Mouse (Mus musculus) retina, postnatal 1 day (tissue): ENCODE results near the gene Dennd1b.

Source experiments
- DNase-seq: peaks from one replicate; pipeline ENCODE4 v3.0.0-alpha.2; 2012

Gene Dennd1b

GRCm38 (mm10) chr1:139203026-139203425, 239.8 kb downstream of the Dennd1b start:
- DNase-seq: no peak

DNA sequence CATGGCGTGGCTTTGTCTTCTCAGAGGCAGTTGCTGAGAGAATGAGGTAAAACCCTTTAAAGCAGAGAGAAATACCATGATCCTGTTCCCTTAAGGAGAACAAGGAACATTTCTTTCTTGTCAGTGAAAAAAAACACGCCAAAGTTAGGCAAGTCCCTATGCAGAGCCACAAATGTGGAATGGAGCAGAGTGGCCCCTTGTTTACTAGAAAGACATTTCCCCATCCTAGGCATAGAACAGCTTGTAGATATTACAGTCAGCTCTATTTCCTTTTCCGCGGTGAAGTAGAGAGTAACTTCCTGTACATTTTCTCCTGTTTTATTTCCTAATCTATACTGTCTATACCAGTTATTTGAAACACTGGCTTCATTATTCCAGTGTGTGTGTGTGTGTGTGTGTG, 243.0 kb downstream of the Dennd1b start:
- no peak for DNase-seq

- peak; percentile 9 for DNase-seq
Measured at GRCm38 (mm10) chr1:139209796-139210195, 246.6 kb downstream of the Dennd1b start.

DNA sequence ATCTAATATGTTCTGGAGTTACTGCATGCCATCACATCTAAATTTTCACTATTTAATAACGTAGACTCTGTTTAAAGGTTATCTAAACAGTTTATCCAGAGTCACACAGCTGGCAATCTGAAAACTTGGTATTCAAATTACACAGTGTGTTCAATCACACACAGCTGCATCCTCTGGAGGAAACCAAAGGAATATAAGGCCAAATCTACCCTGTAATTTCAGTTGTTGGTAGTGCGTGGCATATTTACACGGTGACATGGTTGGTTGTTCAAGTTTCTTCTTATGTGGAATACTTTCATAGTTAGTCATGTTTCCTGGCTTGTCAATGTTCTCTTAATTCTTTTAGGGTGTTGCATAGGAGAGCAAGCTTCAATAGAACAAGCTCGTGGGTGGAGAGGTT, 247.3 kb downstream of the Dennd1b start:
- no peak for DNase-seq

GRCm38 (mm10) chr1:139215311-139215710, 252.1 kb downstream of the Dennd1b start:
- no peak for DNase-seq

DNA sequence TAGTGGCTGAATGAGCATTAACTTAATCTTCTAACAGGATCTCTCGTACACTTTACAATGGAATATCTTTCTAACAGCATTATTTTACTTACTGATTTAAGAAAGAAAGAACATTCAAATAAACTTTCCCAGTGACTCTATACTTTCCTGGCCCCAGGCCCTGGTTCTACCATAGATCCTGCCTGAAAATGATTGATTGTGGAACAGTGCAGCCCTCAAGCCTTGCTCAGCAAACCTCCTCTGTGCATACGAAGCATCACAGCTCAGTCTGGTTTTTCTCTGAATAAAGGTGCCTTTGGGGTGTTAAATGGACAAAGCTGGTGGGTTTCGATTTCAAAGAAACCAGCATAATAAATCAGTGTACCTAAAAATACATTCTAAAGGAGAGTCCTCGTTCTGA, 260.6 kb downstream of the Dennd1b start:
- no peak for DNase-seq

- DNase-seq: no peak
Measured at GRCm38 (mm10) chr1:139224309-139224949, 261.2 kb downstream of the Dennd1b start.
